Comparison of ENCODE assay signal across 8 mouse cellular contexts in the genomic region with DNA sequence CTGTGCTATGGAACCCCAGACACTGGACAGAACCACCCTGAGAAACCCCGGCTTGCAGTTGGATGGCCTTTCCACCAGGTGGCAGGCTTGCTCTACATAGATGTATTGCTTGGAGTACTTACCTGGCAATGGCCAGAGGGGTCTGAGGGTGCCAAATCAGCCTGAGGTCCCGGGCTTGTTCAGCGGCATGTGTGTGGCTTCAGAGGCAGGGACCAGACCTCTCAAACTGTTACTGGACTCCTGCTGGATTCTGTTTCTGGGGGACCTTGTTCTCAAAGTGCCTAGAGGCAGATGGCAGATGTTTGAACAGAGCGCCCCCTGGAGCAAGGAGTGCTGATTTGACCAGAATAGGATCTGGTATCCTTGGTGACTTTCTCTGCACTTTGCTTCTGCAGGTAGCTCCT.
DNase-seq lines count a peak whose midpoint lies in the region; ATAC-seq and TF ChIP-seq lines count a peak whose summit lies in the region.

No protein-coding gene starts in this region.

- H3K4me2 ChIP-seq in embryonic facial prominence, embryonic 14.5 days (ENCODE audit: low read depth, low read length): peak overlapping the region; percentile 31; the same call in 1 of the 2 replicates
- no peak overlapping the region for H3K4me2 ChIP-seq in kidney, embryonic 15.5 days
- no peak overlapping the region for H3K4me2 ChIP-seq in limb, embryonic 14.5 days (replicated peaks; ENCODE audit: low read depth, low read length, severe bottlenecking)
- H3K4me2 ChIP-seq in neural tube, embryonic 11.5 days (ENCODE audit: low read depth): no peak overlapping the region
- 0 out of 2 replicates have a peak overlapping the region, but pooled peaks have one; percentile 21 for H3K4me2 ChIP-seq in stomach, embryonic 16.5 days (ENCODE audit: low read depth, low read length)

- no peaks in the 10 kb centered on the region for H3K4me1 ChIP-seq in bone marrow macrophage, adult 2 months (ENCODE audit: control insufficient read depth, insufficient read depth, low read length)
- H3K4me1 ChIP-seq in embryonic facial prominence, embryonic 14.5 days (ENCODE audit: control insufficient read depth, insufficient read depth, low read length): peaks cover 7% of the 10 kb centered on the region; the same call in 1 of the 2 replicates
- H3K4me1 ChIP-seq in kidney, embryonic 15.5 days: peaks cover 5% of the 10 kb centered on the region; the same call in 1 of the 2 replicates
- no peaks in the 10 kb centered on the region for H3K4me1 ChIP-seq in limb, embryonic 14.5 days (ENCODE audit: control insufficient read depth, insufficient read depth, low read length)
- H3K4me1 ChIP-seq in neural tube, embryonic 11.5 days (ENCODE audit: control insufficient read depth, insufficient read depth, low read length): no peaks in the 10 kb centered on the region
- no peaks in the 10 kb centered on the region for H3K4me1 ChIP-seq in stomach, embryonic 16.5 days (ENCODE audit: control insufficient read depth, insufficient read depth, low read length)

- H3K27me3 ChIP-seq in embryonic facial prominence, embryonic 14.5 days (replicated peaks; ENCODE audit: control insufficient read depth, insufficient read depth, low read length): no peaks in the 10 kb centered on the region; the same call in 1 of the 2 replicates
- H3K27me3 ChIP-seq in kidney, embryonic 15.5 days: peaks cover 15% of the 10 kb centered on the region; the same call in 1 of the 2 replicates
- H3K27me3 ChIP-seq in limb, embryonic 14.5 days (ENCODE audit: control insufficient read depth, insufficient read depth, low read length): peaks cover 3% of the 10 kb centered on the region; the same call in 1 of the 2 replicates
- no peaks in the 10 kb centered on the region for H3K27me3 ChIP-seq in neural tube, embryonic 11.5 days (ENCODE audit: control insufficient read depth, insufficient read depth, low read length)
- H3K27me3 ChIP-seq in stomach, embryonic 16.5 days (ENCODE audit: control insufficient read depth, insufficient read depth, low read length): 0 out of 2 replicates have a peak, but pooled peaks cover 2% of the 10 kb centered on the region

- H3K27ac ChIP-seq in bone marrow macrophage, adult 2 months (ENCODE audit: insufficient read depth, low read depth, low read length): no peak overlapping the region
- H3K27ac ChIP-seq in embryonic facial prominence, embryonic 14.5 days (replicated peaks; ENCODE audit: low read depth, low read length): no peak overlapping the region
- H3K27ac ChIP-seq in kidney, embryonic 15.5 days: no peak overlapping the region
- no peak overlapping the region for H3K27ac ChIP-seq in limb, embryonic 14.5 days (replicated peaks; ENCODE audit: low read depth, low read length)
- H3K27ac ChIP-seq in neural tube, embryonic 11.5 days (ENCODE audit: low read depth, low read length): no peak overlapping the region
- no peak overlapping the region for H3K27ac ChIP-seq in stomach, embryonic 16.5 days (ENCODE audit: low read length)

- no peak overlapping the region for H3K9ac ChIP-seq in embryonic facial prominence, embryonic 14.5 days (ENCODE audit: low read depth, low read length)
- H3K9ac ChIP-seq in kidney, embryonic 15.5 days: no peak overlapping the region
- H3K9ac ChIP-seq in limb, embryonic 14.5 days (ENCODE audit: low read depth, low read length, severe bottlenecking): no peak overlapping the region
- no peak overlapping the region for H3K9ac ChIP-seq in neural tube, embryonic 11.5 days (ENCODE audit: low read length)
- no peak overlapping the region for H3K9ac ChIP-seq in stomach, embryonic 16.5 days (ENCODE audit: low read length)

- H3K4me3 ChIP-seq in bone marrow macrophage, adult 2 months (ENCODE audit: insufficient read depth, low read length): no peak overlapping the region
- no peak overlapping the region for H3K4me3 ChIP-seq in embryonic facial prominence, embryonic 14.5 days (ENCODE audit: low read depth, low read length)
- H3K4me3 ChIP-seq in kidney, embryonic 15.5 days (replicated peaks): no peak overlapping the region
- no peak overlapping the region for H3K4me3 ChIP-seq in limb, embryonic 14.5 days (replicated peaks; ENCODE audit: low read length)
- H3K4me3 ChIP-seq in neural tube, embryonic 11.5 days (ENCODE audit: low read depth, low read length): no peak overlapping the region
- H3K4me3 ChIP-seq in stomach, embryonic 16.5 days (replicated peaks; ENCODE audit: low read length): no peak overlapping the region

- TF ChIP-seq POLR2A in bone marrow macrophage, adult 2 months (IDR thresholded peaks at IDR 0.05; ENCODE audit: borderline replicate concordance, low read depth, low read length): no peak
- no peak for TF ChIP-seq POLR2A in limb, embryonic 14.5 days (IDR thresholded peaks at IDR 0.05; ENCODE audit: borderline replicate concordance, extremely low read depth, insufficient read depth, insufficient read length)

- peak; percentile 99 for TF ChIP-seq CTCF in bone marrow macrophage, adult 2 months (IDR thresholded peaks at IDR 0.05; ENCODE audit: low read depth, low read length)

- peak; percentile 48 for DNase-seq in A20 (ENCODE audit: low read depth, low spot score)
- peak; percentile 78 for DNase-seq in embryonic facial prominence, embryonic 14.5 days (ENCODE audit: low spot score)
- DNase-seq in heart, adult 9 months (ENCODE audit: low spot score in 2 of 2): peak; percentile 36 to 70
- peak; percentile 70 for DNase-seq in limb, embryonic 14.5 days (ENCODE audit: low spot score)
- DNase-seq in neural tube, embryonic 11.5 days (ENCODE audit: low spot score): peak; percentile 87

- WGBS in embryonic facial prominence, embryonic 14.5 days: 5% methylated on average over 4 of the region's 4 CpGs
- 4% methylated on average over 4 of the region's 4 CpGs for WGBS in kidney, embryonic 15.5 days
- 5% methylated on average over 4 of the region's 4 CpGs for WGBS in limb, embryonic 14.5 days
- WGBS in neural tube, embryonic 11.5 days: 6% methylated on average over 4 of the region's 4 CpGs
- 6% methylated on average over 4 of the region's 4 CpGs for WGBS in stomach, embryonic 16.5 days

- H3K9me3 ChIP-seq in embryonic facial prominence, embryonic 14.5 days (ENCODE audit: control insufficient read depth, low read length): no peaks in the 10 kb centered on the region
- H3K9me3 ChIP-seq in kidney, embryonic 15.5 days (replicated peaks): no peaks in the 10 kb centered on the region
- H3K9me3 ChIP-seq in limb, embryonic 14.5 days (ENCODE audit: control insufficient read depth, low read length): no peaks in the 10 kb centered on the region
- H3K9me3 ChIP-seq in neural tube, embryonic 11.5 days (ENCODE audit: control insufficient read depth, low read length): no peaks in the 10 kb centered on the region
- no peaks in the 10 kb centered on the region for H3K9me3 ChIP-seq in stomach, embryonic 16.5 days (replicated peaks; ENCODE audit: control insufficient read depth, low read length)

- H3K36me3 ChIP-seq in embryonic facial prominence, embryonic 14.5 days (ENCODE audit: control insufficient read depth, insufficient read depth, low read length): no peaks in the 10 kb centered on the region
- H3K36me3 ChIP-seq in kidney, embryonic 15.5 days: no peaks in the 10 kb centered on the region
- H3K36me3 ChIP-seq in limb, embryonic 14.5 days (ENCODE audit: control insufficient read depth, insufficient read depth, low read length): no peaks in the 10 kb centered on the region
- H3K36me3 ChIP-seq in neural tube, embryonic 11.5 days (ENCODE audit: control insufficient read depth, insufficient read depth, low read length): no peaks in the 10 kb centered on the region
- no peaks in the 10 kb centered on the region for H3K36me3 ChIP-seq in stomach, embryonic 16.5 days (ENCODE audit: control insufficient read depth, insufficient read depth, low read length)

- peak; percentile 74; the same call in 1 of the 2 replicates for ATAC-seq in embryonic facial prominence, embryonic 14.5 days (ENCODE audit: low read depth)
- peak; percentile 52; the same call in 1 of the 2 replicates for ATAC-seq in kidney, embryonic 15.5 days (replicated peaks; ENCODE audit: low FRiP score)
- ATAC-seq in limb, embryonic 14.5 days (ENCODE audit: low FRiP score, low read depth): peak; percentile 47; the same call in 1 of the 2 replicates
- peak; percentile 31; the same call in 1 of the 2 replicates for ATAC-seq in neural tube, embryonic 11.5 days (ENCODE audit: insufficient read depth, low FRiP score, low TSS enrichment)
- ATAC-seq in stomach, embryonic 16.5 days (ENCODE audit: insufficient read depth, low FRiP score): peak; percentile 73; the same call in 1 of the 2 replicates

Comparison
In these comparisons a context has a peak if more than half of its experiments do, and no peak if none do; other contexts are left out.
1. H3K4me2 ChIP-seq: peak in embryonic facial prominence, embryonic 14.5 days (single experiment) and stomach, embryonic 16.5 days (single experiment); none in kidney, embryonic 15.5 days (single experiment), limb, embryonic 14.5 days (single experiment) and neural tube, embryonic 11.5 days (single experiment).
2. Peak in every context shown above with its lines, with median percentiles within 50 percentile points of each other: DNase-seq and ATAC-seq.